Mouse (Mus musculus) spleen, postnatal 4 days (tissue): ENCODE measurements at regions not wholly inside any gene's neighbourhood (a gene's known extent, or its start where the extent isn't known, plus 50 kb on each side); places are given as distances from the start of the nearest gene placed in this dataset.

Experiments
- DNase-seq, 2 experiments: peaks; one replicate each; pipeline ENCODE4 v3.0.0; 2022; ENCODE audit warnings: low spot score in 2 of 2

DNA sequence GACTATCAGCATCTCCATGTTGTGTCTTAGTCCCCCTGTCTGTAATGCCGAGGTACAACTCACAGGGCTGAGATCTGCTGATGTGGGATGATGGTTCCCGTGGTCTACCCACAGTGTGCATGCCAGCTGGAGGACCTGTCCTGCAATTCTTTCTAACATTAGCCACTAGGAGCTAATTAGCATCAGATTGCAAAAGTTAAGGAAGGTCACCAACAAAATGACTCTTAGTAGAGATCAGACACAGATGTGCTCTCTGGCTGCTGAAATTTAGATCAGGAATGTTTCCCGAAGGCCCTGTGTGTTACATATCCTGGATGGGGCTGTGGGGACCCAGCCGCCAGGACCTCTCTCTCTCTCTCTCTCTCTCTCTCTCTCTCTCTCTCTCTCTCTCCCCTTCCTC, 218.8 kb upstream of the 4931429L15Rik start:
- DNase-seq: no peak

DNA sequence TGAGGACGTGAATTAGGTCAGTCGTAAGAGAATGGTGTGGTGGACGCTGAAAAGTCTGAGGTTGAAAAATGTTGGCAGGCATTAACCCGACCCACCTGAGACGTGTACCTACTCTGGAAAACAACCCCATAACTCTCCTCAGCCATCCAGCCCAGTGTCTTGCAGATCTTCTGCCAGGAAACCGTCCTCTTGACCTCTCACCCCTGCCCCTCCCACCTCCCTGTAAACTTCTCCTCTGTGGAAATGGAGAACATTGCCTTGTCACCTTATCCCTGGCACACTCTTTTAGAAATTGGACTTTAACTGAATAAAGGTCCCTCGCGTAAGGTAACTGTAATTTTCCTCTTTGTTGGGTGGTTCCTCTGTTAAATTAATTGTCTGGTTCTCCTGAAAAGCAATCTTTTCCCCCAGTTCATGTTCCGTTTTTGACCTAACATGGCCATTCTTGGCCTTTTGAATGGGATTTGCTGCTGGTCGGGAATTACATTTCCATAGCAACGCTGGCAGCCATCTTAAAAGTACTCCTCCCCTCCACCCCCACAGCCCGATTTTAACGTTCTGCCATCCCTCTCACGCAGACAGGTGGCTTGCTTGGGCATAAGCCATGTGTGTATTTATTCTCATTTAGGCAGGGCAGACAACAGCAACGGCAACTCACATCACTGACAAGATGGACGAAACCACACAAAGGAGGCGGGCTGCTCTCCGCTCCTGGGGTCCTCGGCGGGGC, 196.8 kb upstream of the 4931429L15Rik start:
- no peak for DNase-seq

DNA sequence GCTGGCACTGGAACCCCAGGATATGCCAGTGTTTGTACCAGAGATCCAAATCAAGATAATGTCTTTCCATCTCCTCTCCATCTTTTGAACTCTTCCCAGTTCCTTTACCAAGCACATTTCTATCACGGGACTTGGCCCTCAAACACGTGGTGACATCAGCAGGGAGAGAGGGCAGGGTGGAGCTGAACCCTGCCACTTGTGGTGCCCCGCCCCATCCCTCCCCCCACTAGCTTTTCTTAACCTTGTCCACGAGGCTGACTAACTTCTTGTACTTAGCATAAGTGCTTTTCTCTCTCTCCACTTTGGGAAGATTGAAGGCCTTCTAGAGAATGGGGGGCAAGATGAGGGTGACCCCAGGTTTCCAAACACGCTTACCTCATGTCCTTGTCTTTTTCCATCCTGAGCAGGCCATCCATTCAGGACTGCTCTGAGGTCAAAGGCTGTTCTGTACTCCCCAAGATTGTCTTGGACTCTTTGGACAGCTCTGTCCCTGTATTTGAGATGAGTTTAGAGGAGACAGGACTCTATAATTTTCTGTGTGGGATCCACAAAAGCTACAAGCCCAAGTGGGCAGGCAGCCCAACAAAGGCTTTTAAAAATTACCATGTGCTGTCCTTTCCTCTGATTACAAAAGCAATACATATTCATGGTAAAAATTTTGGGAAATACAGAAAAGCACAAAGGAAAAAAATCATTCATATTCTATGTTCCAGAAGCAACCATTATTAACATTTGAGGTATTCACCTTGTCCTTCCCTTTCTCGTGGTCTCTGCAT, 192.7 kb upstream of the 4931429L15Rik start:
- DNase-seq: no peak

DNA sequence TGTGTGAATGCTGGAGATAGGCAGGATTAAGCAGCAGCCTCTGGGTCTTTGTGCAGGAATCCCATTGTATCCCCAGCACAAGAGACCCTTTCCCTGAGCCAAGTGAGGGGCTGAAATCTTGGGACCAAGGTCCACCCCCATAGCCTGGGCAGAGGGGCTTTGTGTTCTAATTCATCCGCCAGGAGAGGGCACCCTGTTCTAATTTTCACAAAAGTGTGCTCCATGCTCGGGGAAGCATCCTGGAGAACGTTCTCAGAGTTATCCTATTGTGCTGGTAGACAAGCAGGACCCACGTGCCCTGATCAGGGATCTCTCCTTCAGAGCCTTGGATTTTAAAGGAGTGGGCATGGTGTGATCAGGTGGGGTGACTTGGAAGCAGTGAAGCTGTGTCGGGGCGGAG, 191.5 kb upstream of the 4931429L15Rik start:
- DNase-seq: no peak

DNA sequence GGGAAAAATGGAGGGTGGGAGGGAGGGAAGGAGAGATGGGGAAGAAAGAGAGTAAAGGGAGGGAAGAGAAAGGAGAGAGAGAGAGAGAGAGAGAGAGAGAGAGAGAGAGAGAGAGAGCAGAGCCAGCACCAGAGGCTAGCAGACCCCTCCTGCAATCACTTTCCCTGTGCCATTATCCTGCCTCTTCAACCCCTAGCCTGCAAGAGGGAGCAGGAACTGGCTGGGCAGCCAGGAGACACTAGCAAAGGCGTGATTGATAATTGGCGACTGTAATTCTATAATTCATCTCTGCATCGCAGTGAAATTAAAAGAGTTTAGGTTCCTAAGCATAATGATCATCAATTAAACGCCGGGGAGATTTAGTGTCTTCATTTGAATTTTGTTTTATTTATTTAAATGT, 190.1 kb upstream of the 4931429L15Rik start:
- DNase-seq: no peak

DNA sequence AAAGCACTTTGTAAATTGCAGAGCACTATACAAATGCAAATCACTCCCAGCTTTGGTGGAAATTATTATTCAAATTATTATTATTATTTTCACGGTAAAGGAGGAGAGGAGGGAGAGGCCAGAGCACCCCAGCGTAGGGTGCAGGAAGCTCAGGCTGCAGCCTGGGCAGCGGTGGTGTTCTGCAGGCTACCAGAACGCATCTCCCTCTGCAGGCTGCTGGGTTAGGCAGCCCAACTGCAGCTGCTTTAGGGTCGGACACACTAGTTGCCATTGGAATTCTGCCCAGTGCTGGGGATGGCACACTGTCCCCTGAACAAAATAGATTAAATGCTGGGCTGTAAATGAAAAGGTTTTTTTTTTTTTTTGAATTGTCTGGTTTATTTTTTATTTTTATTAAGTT, 189.7 kb upstream of the 4931429L15Rik start:
- no peak for DNase-seq

DNA sequence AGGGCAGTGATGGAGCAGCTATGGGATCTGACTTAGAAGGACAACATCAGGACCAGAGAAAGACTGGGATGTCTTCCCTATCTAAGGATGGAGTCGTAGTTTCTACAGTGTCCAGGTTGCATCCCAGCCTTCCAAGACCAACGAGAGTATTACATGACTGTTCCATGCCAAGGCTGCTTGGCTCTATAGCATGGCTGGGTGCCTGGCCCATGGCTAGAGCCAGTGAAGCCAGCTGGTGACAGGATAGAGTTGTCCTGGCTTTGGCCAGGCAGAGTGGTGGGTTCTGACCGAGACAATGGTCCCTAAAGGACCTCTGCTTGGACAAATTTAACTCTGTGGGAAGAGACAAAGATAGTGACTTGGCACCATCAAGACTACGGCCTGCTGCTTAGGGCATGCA, 187.2 kb upstream of the 4931429L15Rik start:
- DNase-seq: no peak

DNA sequence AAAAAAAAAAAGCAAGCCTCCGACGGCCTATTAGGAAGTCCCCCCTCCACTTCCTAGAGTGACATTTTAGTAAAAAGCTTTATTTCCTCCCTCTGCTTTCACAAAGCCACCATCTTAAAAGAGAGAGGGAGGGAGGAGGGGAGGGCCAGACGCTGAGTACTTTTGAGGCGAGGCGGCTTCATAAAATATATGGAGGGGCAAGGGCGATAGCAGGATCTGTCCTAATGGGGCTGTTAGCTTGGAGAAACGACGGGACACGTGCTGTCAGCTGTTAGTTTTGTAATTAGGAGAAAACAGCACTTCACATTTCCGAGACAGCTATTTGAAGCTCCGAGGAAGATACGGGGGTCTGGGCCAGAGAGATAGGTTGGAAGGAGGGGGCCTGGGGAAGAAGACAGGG, 184.8 kb upstream of the 4931429L15Rik start:
- DNase-seq: no peak

DNA sequence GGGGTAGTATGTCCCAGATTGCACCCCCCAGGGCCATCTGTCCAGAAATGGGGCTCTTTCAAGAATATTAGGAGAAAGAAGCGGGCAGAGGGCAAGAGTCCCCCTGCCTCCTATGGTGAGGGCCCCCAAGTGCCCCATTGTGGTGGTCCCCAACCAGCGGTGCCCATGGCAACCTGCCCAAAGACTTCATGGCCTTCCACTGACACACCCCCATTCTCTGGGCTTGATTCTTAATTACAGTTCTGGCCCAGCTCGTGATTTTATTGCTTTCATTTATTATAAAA, 184.3 kb upstream of the 4931429L15Rik start:
- no peak for DNase-seq

DNA sequence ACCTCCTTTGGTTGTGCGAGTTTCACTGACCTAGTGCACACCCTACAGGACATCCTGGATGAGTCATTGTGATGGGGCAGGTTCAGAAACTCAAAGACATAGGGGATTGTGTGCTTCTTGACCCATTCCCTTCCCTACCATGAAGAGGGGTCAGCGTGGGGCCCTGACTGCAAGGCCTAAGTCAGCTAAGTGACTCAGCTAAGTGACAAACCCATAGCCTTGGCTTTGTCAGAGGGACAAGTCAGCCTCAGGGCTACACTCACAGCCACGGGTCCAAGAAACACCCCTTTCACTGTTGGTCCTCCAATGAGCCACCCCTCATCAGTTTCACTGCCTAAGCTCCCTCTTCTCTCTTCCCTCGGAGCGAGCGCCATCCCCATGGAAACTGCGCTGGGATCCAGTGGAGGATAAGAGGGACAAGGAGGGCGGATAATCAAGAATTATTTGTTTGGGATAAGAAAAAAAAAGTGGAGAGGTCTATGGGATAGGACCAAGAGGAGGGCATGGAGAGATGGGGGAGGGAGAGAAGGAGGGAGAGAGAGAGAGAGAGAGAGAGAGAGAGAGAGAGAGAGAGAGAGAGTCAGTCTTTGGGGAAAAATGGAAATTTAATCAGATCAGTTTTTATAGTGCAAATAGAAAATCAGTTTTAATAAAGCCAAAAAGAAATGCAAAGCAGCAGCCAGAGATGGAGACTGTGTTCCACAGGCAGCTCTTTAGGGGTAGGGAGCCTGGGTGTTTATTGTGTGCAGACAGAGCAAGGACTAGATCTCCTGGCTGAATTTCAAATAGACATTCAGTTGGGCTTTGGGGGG, 183.7 kb upstream of the 4931429L15Rik start:
- DNase-seq: no peak

DNA sequence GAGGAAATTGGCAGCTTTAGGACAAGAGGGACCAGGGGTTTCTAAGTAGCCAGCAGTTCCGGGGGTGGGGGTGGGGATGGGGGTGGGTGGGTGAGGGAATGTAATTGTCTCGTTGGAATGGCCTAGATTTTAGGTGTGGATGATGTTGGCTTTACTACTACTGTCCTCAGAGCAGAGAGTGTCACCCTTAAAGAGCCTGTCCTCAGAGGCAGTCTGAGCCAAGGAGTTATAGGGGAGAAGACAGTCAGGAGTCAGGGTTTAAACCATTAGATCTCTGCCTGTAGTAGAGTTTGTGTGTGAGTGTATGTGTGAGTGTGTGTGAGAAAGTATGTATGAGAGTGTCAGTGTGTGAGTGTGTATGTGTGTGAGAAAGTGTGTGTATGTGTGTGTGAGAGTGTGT, 179.6 kb upstream of the 4931429L15Rik start:
- no peak for DNase-seq

DNA sequence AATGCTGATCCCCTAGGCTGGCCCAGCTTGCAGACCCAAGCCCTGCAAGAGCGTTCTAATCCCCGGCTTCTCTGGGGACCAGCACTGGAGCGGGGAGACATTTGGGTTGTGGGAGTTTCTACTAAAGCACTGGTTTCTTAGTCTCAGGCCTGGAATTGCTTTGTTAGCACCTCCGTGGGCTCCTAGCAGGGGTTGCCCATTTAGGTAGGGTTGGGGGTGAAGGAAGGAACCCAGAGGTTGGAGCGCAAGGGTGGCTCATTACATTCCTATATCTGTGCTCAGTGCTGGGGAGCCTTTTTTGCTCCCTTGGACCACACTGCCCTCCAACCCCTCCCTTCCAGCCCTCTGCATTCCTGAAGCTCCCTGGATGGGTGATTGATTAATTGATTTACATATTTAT, 179.1 kb upstream of the 4931429L15Rik start:
- DNase-seq: no peak

DNA sequence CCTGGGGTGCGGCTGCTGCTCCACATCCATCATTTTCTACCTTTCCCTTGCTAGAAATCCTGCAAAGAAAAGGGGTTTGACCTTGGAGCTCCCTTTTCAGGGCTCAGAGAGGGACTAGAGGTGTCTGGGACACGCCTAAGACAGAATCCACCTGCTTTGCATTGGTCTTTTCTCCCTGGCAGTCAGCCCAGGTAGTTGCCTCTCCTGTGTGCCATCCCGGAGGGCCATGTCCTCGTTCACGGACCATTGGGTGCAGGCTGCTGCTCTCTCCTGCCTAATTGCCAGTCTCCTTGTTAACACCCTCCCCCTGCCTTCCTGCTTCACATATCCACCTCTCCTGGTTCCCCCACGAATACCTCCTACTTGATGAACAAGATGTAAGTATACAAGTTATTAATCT, 175.5 kb upstream of the 4931429L15Rik start:
- DNase-seq: no peak

DNA sequence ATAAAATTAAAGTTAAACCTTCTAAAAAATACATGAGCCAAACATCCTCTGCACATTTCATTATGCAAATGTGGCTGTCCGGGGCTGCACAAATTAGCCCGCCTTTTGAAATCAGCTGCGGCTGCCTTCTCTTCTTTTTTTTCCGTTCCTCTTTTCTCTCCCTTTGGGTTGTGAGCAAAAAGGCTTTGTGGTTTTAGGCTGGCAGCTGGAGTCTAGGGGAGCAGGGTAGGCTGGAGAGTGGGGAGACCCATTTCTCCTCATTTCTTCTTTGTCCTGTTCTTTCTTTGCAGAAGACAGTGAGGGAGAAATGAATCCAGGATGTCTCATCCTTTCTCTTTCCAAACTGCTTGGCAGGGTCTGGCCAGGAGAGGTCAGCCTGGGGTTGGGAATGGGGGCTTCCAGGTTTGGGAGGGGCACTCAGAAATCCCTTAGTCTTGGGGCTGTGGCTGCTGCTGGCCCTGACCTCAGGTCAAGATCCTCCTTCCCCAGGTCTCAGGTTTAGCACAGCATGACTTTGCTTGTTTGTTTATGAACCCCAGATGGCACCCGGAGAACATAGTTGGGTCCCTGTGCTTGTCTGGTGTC, 163.2 kb upstream of the 4931429L15Rik start:
- DNase-seq: no peak

DNA sequence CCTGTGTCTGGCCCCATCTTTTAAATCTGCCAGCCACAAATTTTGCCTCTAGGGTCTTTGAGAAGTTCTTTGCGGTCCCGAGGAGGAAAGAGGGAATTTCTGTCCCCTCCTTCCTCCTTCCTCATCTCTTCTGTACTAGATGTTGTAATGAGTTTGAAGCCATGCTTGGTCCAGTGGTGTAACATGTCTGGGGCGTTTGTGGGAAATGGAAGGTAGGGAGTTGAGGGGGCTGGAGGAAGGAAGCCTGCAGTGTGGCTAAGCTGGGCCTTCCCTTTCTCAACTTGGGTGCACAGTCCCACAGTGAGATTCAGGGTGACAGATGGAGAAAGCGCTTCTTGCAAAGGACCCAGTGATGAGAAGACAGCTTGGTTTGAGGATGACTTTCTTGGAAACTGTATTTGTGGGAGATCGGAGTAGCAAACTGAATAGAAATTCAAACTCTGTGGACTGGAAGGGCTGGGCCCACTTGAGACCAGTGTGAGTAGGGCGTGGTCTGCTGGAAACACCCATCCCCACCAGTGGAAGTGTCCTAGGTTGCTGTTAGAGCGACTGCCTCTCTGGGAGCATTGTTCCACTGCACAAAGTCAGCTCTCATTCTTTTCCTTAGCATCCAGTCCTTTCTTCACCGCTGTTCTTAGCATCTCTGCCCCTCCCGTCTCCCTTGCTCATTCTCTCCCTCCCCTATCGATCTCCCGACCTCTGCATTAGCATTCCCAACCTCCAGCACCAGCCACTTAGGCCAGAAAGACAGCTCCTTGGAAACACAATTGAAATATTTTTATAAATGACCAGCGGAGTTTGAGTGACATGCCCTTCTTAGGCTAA, 162.5 kb upstream of the 4931429L15Rik start:
- DNase-seq: no peak

DNA sequence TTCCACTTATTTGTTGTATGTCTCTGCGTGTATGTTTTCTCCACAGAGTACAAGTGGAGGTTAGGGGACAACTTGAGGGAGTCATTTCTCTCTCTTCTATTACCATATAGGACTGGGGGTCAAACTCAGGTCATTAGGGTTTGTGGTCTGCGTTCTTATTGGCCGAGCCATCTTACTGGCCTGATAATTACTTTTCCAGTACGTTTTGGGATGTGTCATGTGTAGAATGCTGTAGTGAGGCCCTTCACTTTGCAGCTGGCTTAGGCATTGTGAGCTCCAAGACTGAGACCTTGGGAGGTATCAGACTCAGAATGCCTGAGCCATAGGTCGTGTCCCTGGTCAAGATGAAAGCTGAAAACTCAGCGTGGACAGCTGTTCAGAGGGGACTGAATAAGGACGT, 161.7 kb upstream of the 4931429L15Rik start:
- no peak for DNase-seq

DNA sequence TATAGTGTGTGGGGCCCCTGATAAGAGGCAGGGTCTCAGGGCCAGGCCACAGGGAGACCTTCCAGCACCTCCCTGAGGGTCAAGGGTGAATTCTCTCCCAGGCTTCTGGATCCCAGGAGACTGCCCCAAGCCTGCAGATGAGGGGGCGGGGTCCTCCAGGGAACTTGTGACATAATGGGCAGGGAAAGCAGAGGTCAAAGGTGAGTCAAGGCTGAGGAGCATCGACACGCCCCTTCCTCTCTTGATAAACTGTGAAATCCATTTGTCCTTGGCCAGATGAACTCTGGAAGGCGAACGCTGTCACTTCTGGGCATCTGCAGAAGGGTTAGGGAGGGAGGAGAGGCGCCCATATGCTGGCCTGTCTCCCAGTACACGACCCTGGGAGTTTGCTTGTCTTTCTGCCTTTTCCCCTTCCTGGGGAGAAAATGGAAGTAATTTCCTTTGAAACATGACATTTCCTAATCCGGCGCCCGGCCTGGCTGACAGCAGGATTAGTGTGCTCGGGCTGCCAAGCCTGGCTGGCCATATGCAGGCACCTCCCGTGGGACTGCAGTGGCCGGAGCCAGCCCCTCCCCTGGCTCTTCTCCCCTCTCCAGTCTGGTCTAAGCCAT, 160.4 kb upstream of the 4931429L15Rik start:
- peak in 1 of 2 experiments; percentile 14 for DNase-seq

DNA sequence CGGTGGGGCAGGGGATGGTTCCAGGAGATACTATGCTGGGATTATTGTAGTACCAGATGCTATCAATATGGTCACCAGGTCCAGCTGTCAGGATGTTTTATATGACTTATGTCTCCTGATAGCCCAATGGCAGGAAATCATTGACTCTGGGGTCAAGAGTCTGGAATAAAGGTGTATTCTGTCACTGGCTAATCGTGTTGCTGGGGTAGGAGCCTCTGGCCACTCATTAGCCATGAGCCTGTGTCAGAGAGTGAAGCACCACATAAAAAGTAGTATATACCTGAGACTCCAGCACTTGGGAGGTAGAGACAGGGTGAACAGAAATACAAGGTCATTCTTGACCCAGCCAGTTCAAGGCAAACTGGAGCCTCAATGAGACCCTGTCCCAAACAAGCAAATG, 158.8 kb upstream of the 4931429L15Rik start:
- no peak for DNase-seq

DNA sequence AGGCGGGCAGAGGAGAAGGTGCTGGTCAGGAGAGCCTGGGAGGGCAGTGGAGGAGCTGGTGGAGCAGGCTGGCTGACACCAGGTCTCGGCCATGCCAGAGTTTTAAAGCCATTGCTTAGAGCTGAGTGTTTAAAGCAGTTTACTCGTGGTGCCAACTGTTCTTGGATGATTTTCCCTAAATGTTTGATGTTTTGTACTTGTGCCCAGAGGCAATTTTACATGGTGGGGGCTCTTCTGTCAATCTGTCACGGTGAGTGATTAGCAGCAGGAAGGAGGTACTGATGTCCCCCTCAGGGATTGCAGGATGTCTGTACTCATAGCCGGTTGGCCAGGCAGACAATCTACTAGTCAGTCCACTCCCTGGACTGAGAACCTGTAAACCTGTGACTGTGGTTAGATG, 156.7 kb upstream of the 4931429L15Rik start:
- DNase-seq: no peak

DNA sequence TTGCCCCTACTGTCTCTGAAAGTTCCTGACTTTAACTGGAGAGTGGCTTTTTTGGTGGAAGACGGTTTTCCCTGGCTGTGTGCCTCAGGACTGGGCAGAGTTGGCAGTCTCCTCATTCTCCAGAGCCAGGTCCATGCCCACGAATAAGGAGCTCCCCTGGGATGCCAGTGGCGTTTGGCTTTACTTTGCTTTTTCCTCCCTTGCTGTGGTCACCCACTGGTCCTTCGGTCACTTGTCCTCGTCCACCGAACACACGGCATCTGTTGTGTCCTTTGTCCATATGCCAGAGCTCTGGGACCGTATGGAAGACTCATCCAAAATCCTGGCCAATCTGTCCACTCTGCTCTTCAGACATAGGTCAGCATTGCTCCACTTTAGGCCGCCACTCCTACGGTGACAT, 153.9 kb upstream of the 4931429L15Rik start:
- DNase-seq: no peak

DNA sequence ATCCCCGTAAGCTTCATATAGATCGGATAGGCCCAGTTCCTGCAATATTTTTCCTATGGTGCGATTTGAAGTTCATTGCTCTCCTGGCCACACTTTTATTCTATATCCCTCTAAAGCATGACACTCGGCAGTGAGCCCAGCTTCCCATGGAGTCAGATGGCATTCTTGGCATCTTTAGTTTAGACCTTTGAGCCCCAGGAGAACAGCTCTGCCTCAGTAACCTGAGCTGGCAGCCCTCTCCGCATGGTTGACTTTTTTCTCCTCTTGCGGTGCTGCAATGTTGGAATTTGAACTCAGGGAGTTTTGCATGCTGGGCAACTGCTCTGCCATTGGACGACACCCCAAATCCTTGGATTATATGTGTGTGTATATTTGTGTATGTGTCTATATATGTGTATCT, 149.7 kb upstream of the 4931429L15Rik start:
- DNase-seq: no peak
